Mouse (Mus musculus) CD4-positive, CD25-positive, alpha-beta regulatory T cell, adult 9 weeks (primary cell): ENCODE measurements around the gene Obsl1. TPM values are rescaled to one million over a fixed set of nuclear protein-coding genes. Genes with fewer than 3 reads are reported as not detected.

Source experiments
- polyA plus RNA-seq: library from polyadenylated mRNA; unstranded; fragments of 100-300 nt; shearing (Covaris generic); gene quantifications from one replicate; pipeline ENCODE4 v1.2.1, GENCODE M21; 2017

Obsl1 gene
- not detected for polyA plus RNA-seq

GRCm38 (mm10) chr1:75505956-75506831, at the start of gene Obsl1:
Obsl1 (minus strand) TSS chr1:75506452.

DNA sequence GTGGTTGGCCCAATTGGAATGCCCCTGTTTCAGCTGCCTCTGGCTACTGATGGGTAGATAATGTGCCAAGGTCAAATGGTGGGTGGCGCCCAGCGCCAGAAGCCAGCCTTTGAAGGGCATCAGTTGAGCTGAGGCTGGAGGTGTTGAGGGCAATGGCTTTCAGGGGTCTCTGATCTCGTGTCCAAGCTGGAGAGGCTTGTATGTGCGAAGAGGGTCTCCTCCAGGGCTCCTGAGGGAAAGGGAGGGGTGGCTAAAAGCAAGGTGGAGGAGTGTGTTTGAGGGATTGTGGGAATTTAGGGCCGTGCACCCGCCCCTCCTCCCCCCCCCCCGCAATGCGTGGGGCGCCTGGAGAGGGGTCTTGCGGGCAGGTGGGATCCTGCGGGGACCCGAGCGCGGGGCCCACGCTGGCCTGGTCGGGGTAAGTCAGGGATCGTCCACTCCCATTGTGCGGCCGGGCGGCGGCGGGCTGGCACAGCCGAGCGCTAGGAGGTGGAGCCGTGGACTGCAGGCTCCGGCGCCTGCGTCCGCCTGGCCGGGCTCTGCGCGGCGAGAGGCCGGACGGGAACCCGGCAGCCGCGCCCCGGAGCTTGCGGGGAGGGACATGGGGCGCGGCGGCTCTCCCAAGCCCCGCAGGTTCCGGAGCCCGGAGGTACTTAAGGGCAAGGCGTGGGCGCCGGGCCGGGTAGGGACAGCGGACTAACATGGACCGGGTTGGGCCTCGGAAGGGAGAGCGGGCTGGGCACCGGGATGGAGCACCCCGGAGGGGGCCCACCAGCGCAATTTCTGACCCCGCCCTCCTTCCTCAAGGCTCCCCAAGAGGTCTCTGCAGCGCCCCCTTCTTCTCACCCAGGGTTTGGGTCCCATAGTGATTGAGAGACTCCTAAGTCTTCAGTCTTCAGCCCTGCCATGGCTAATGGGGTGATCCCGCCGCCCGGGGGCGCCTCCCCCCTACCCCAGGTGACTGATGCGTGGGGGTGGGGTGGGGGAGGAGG, 40.0 kb upstream of the Obsl1 start, which contains the start of gene Slc4a3:
TSS of gene Slc4a3 (plus strand) at position 302 of the 992 bp plus-strand sequence.

DNA sequence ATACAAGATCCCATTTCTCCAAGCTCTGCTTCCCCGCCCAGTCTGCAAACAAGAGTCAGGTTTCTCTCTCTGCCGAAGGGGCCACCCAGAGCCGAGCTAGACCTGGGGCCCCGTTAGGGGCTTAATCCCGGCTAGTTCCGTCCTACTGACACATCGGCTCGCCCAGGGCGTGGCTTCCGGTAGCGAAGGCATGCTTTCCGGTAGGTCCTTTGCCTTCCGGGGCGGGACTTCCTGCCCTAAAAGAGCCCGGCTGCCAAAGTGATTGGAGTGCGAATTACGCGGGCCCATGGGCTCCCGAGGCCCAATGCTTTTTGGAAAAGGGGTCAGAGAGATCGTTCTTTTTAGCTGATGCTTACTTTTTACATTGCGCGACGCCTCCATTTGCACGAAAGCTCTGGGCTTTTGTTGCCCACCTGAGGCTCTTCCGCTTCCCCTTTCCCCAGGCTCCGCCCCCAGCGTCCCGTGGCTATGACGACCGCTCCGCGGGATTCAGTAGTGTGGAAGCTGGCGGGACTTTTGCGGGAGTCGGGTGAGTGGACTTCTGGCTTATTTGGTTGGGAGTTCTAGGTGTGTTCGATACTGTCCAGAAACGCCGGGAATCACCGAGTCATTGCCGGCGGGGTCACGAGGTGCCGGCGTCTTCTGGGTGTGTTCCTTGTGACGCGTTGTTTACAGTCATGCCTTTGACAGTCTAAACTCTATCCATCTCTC, 15.2 kb upstream of the Obsl1 start, which contains the start of gene Stk11ip:
TSS of gene Stk11ip (plus strand) at position 209 of the 711 bp plus-strand sequence.

DNA sequence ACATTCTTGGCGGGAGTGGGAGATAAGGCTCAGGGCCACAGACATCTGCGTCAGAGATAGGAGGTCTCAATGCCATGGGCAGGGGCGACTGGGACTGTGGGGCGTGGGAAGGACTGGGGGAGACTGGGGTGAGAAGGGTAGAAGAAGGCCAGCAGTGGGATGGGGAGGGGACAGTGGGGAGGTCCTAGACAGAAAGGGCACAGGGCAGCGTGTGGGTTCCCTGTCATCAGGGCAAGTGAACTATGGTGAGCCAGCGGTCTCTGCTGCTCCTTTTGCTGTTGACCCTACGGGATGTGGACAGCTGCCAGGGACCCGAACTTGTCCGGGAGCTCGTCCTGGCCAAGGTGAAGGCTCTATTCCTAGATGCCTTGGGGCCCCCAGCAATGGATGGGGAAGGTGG, 754 bp upstream of the Obsl1 start, which contains the start of gene Inha:
TSS of gene Inha (plus strand) at position 72 of the 400 bp plus-strand sequence.

GRCm38 (mm10) chr1:75478916-75479634, 27.2 kb downstream of the Obsl1 start, which contains the start of the genes Chpf and Tmem198:
Chpf (minus strand) TSS chr1:75479307.
Tmem198 (plus strand) TSS chr1:75479532.

DNA sequence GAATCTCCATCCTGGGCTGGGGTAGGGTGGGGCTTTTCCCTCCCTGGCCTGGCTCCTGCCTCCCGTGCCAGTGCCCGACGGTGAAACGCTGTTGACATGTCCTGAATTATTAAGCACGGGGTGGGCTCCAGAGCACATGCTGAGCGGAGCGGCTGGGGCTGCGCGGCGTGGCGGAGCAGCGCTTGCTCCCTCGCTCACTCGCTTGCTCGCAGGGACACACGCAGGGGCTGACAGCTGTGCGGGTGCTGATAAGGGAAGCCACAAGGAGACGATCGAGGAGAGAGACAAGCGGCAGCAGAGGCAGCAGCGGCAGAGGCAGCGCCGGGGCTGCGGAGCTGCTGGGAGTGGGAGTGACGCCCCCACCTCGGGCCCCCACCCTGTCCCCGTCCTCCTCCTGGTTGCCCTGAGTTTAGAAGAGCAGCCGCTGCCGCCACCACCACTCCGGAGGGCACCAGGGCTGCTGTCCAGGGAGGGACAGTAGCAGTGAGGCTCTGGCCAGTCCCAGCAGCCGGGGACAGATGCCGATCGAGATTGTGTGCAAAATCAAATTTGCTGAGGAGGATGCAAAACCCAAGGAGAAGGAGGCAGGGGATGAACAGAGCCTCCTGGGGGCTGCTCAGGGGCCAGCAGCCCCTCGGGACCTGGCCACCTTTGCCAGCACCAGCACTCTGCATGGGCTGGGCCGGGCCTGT, 55.8 kb downstream of the Obsl1 start, which contains the start of gene Asic4:
TSS of gene Asic4 (plus strand) at position 123 of the 692 bp plus-strand sequence.

GRCm38 (mm10) chr1:75435475-75436328, 70.5 kb downstream of the Obsl1 start, which contains the start of gene Gmppa:
Gmppa (plus strand) TSS chr1:75435930.

Other genes with a start within 250 kb of the Obsl1 start
- 0.15 TPM for gene Ptprn, start 241.9 kb downstream of the Obsl1 start, polyA plus RNA-seq
- not detected for gene Resp18, start 228.0 kb downstream of the Obsl1 start, polyA plus RNA-seq
- 88.1 TPM for gene Dnpep, start 188.5 kb downstream of the Obsl1 start, polyA plus RNA-seq
- not detected for gene Des, start 146.1 kb downstream of the Obsl1 start, polyA plus RNA-seq
- 0.42 TPM for gene Speg, start 131.2 kb downstream of the Obsl1 start, polyA plus RNA-seq
- gene Gmppa, start 70.5 kb downstream of the Obsl1 start, polyA plus RNA-seq = 110 TPM
- gene Asic4, start 56.0 kb downstream of the Obsl1 start, polyA plus RNA-seq = not detected
- gene Chpf, start 27.1 kb downstream of the Obsl1 start, polyA plus RNA-seq = 5.1 TPM
- 0.25 TPM for gene Tmem198, start 26.9 kb downstream of the Obsl1 start, polyA plus RNA-seq
- not detected for gene Inha, start 625 bp upstream of the Obsl1 start, polyA plus RNA-seq
- 32.3 TPM for gene Stk11ip, start 15.1 kb upstream of the Obsl1 start, polyA plus RNA-seq
- 0.05 TPM for gene Slc4a3, start 39.8 kb upstream of the Obsl1 start, polyA plus RNA-seq